Mouse (Mus musculus) kidney, adult 2 months (tissue): ENCODE data around the gene Dock2.

Source experiments
- CTCF ChIP-seq: fragments of 200-500 bp; conservative IDR thresholded peaks from 2 replicates; pipeline ENCODE4 v1.5.1; 2011; ENCODE audit warnings: low read depth, mild to moderate bottlenecking, control low read depth, low read length, moderate library complexity, mixed read lengths; ENCODE audit not compliant: insufficient read depth, insufficient read length
- POLR2A ChIP-seq: fragments of 200-500 bp; IDR thresholded peaks from one replicate; pipeline ENCODE4 v1.6.1; 2011; ENCODE audit warnings: low read depth, low read length, control low read depth

GRCm38 (mm10) chr11:34317001-34317400, 466.7 kb downstream of the Dock2 start:
- TF ChIP-seq CTCF (no peak), POLR2A (no peak)
